Mouse (Mus musculus): ENCODE data around the gene Myo15.
A peak's percentile ranks its signal among the peaks of the same experiment; 100 is the strongest.
"Not testable (repeated sequence)": the region's sequence is repeated elsewhere in the genome, so short reads cannot be mapped to it uniquely, and the experiment has no call there.

Gene Myo15

GRCm38 (mm10) chr11:60507281-60507680 is 38.1 kb downstream of the Myo15 start:
- DNase-seq (ENCODE audit: low read depth, low spot score), result no peak

- peak; percentile 39 for DNase-seq (ENCODE audit: low read depth, low spot score)
These were observed 39.8 kb downstream of the Myo15 start for GRCm38 (mm10) chr11:60508950-60509349.

GRCm38 (mm10) chr11:60509500-60509899 is 40.4 kb downstream of the Myo15 start:
- DNase-seq (ENCODE audit: low read depth, low spot score), result no peak

GRCm38 (mm10) chr11:60511893-60512292 is 42.8 kb downstream of the Myo15 start:
- DNase-seq (ENCODE audit: low read depth, low spot score), result no peak

GRCm38 (mm10) chr11:60512520-60512919 is 43.4 kb downstream of the Myo15 start:
- peak; percentile 53 for DNase-seq (ENCODE audit: low read depth, low spot score)

- DNase-seq (ENCODE audit: low read depth, low spot score), result peak; percentile 39
These were observed 45.8 kb downstream of the Myo15 start for GRCm38 (mm10) chr11:60514941-60515340.

- DNase-seq (ENCODE audit: low read depth, low spot score), result no peak
These were observed 49.2 kb downstream of the Myo15 start for GRCm38 (mm10) chr11:60518305-60518704.

- no peak for DNase-seq (ENCODE audit: low read depth, low spot score)
These were observed 52.9 kb downstream of the Myo15 start for GRCm38 (mm10) chr11:60522027-60522426.

- no peak for DNase-seq (ENCODE audit: low read depth, low spot score)
These were observed 53.7 kb downstream of the Myo15 start for GRCm38 (mm10) chr11:60522661-60523365.

GRCm38 (mm10) chr11:60526461-60526860 is 57.3 kb downstream of the Myo15 start:
- peak; percentile 55 for DNase-seq (ENCODE audit: low read depth, low spot score)

GRCm38 (mm10) chr11:60535676-60536075 is 66.5 kb downstream of the Myo15 start:
- DNase-seq (ENCODE audit: low read depth, low spot score), result no peak

- peak; percentile 27 for DNase-seq (ENCODE audit: low read depth, low spot score)
These were observed 67.2 kb downstream of the Myo15 start, which contains the start of gene Alkbh5 for GRCm38 (mm10) chr11:60536180-60536858. Gene Alkbh5 (plus strand): TSS chr11:60536381.

GRCm38 (mm10) chr11:60536859-60537467 is 67.8 kb downstream of the Myo15 start:
- DNase-seq (ENCODE audit: low read depth, low spot score), result peak; percentile 92

- peak; percentile 99 for DNase-seq (ENCODE audit: low read depth, low spot score)
These were observed 68.6 kb downstream of the Myo15 start for GRCm38 (mm10) chr11:60537468-60538347.

GRCm38 (mm10) chr11:60538371-60539281 is 69.5 kb downstream of the Myo15 start:
- peak; percentile 32 for DNase-seq (ENCODE audit: low read depth, low spot score)

- no peak for DNase-seq (ENCODE audit: low read depth, low spot score)
These were observed 70.4 kb downstream of the Myo15 start for GRCm38 (mm10) chr11:60539540-60539939.

- DNase-seq (ENCODE audit: low read depth, low spot score), result no peak
These were observed 71.0 kb downstream of the Myo15 start for GRCm38 (mm10) chr11:60540002-60540610.

GRCm38 (mm10) chr11:60540761-60541160 is 71.6 kb downstream of the Myo15 start:
- DNase-seq (ENCODE audit: low read depth, low spot score), result no peak

GRCm38 (mm10) chr11:60541831-60542230 is 72.7 kb downstream of the Myo15 start:
- no peak for DNase-seq (ENCODE audit: low read depth, low spot score)

GRCm38 (mm10) chr11:60543211-60543610 is 74.1 kb downstream of the Myo15 start:
- not testable (repeated sequence) for DNase-seq (ENCODE audit: low read depth, low spot score)
